Mouse (Mus musculus): ENCODE measurements around the gene Gm1330.
"Not testable (repeated sequence)": the region's sequence is repeated elsewhere in the genome, so short reads cannot be mapped to it uniquely, and the experiment has no call there.

Gm1330 gene

GRCm38 (mm10) chr2:149003151-149003550 is at the start of gene Gm1330:
Gene Gm1330, minus strand, starts transcription at chr2:149003251.
- no peak for DNase-seq (ENCODE audit: extremely low read depth, low read depth)

DNA sequence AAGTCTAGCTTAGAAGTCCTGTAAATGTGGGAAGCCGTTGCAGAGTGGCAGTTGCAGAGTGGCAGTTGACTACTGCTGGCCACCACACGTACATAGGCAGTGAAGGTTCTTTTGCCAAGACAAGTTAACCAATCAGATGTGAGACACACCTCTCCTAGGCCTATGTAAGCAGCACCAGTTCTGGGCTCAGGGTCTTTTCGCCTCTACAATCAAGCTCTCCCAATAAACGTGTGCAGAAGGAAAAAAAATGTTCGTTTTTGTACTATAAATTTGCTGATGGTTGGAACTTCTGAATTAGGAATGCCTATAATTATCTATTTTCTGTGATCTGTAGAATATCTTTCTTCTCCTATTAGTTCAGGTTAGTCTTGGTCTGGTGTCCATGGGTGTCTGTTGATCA is 14.1 kb upstream of the Gm1330 start, which contains the start of gene Gm10750:
Gene Gm10750 (minus strand): TSS at position 101 of the 400 bp plus-strand sequence.
- DNase-seq (ENCODE audit: extremely low read depth, low read depth) = not testable (repeated sequence)

DNA sequence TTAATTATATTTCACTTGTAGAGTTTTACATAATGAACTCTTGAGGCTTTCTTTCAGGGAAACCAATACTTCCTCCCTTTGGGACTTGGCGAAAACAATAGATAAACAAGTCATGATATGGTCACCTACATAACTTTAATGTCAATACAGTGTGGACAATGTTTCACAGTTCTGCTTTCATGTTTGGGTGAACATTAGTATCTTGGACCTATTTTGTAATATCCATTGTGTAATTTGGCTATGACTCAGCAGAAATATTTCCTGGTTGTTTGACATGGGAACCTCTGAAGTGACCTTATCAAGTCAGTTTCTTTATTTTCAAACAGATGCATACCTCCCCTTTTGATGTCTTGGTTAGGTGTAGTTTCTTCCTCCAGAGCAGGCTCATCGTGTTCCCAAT is 1.8 kb upstream of the Gm1330 start:
- no peak for DNase-seq (ENCODE audit: extremely low read depth, low read depth)

- no peak for DNase-seq (ENCODE audit: extremely low read depth, low read depth)
These were observed 7.9 kb downstream of the Gm1330 start for GRCm38 (mm10) chr2:148995133-148995532.

Data from MEL-GATA-1-ER (cell line).